Mouse (Mus musculus) left cerebral cortex, postnatal 25 days (tissue): ENCODE data around the gene Olfr1370. TPM values are rescaled to one million over a fixed set of nuclear protein-coding genes. Genes with fewer than 3 reads are reported as not detected.
"Not testable (repeated sequence)": the region's sequence is repeated elsewhere in the genome, so short reads cannot be mapped to it uniquely, and the experiment has no call there.

ENCODE experiments used
- DNase-seq, 2 experiments: peaks; one replicate each; pipeline ENCODE4 v3.0.0; 2022; ENCODE audit warnings: low spot score in 2 of 2, mixed read lengths in 1 of 2
- intact Hi-C: fragments of 180-260 bp; cut with DNase I; formaldehyde crosslinking; loops from one replicate; pipeline ENCODE4 v1.15.1; 2025
- total RNA-seq, 2 experiments: library from RNA; stranded (reverse); gene quantifications; 2 replicates each; pipeline ENCODE4 v1.2.3; 2021

The Olfr1370 gene
- not detected for total RNA-seq

- intact Hi-C loops, result no loop called here
- DNase-seq, result no peak
These were observed at the start of gene Olfr1370 for GRCm38 (mm10) chr13:21074847-21075246. TSS of gene Olfr1370 (minus strand) at chr13:21074947.

- intact Hi-C loops, result no loop called here
- no peak for DNase-seq
These were observed 39.4 kb upstream of the Olfr1370 start for GRCm38 (mm10) chr13:21114121-21114520.

- intact Hi-C loops, DNase-seq: not testable (repeated sequence)
These were observed 36.4 kb upstream of the Olfr1370 start, which contains the start of gene Olfr1369-ps1 for GRCm38 (mm10) chr13:21111183-21111582. TSS of gene Olfr1369-ps1 (plus strand) at chr13:21111483.

- no peak for DNase-seq
- intact Hi-C loops, result no loop called here
These were observed 35.7 kb upstream of the Olfr1370 start for GRCm38 (mm10) chr13:21110441-21110840.

- no peak for DNase-seq
These were observed 35.0 kb upstream of the Olfr1370 start for GRCm38 (mm10) chr13:21109759-21110158.

GRCm38 (mm10) chr13:21082686-21083085 lies 7.9 kb upstream of the Olfr1370 start:
- intact Hi-C loops, result no loop called here
- no peak for DNase-seq

More at GRCm38 (mm10) chr13:21109759-21110158, 35.0 kb upstream of the Olfr1370 start:
- intact Hi-C loops, result no loop called here

- intact Hi-C loops, result no loop called here
- DNase-seq, result no peak
These were observed 8.7 kb downstream of the Olfr1370 start for GRCm38 (mm10) chr13:21066021-21066420.

GRCm38 (mm10) chr13:21050118-21050517 lies 24.6 kb downstream of the Olfr1370 start:
- intact Hi-C loops, result loop anchor here (2.0 kb wide), 1 partner anchor 751 kb away; no protein-coding TSS in a partner anchor

GRCm38 (mm10) chr13:21040589-21041199 lies 34.1 kb downstream of the Olfr1370 start:
- intact Hi-C loops, result loop anchor here (10.0 kb wide), 1 partner anchor 1336 kb away; no protein-coding TSS in a partner anchor
- no peak for DNase-seq

More at GRCm38 (mm10) chr13:21050118-21050517, 24.6 kb downstream of the Olfr1370 start:
- peak in 1 of 2 experiments; percentile 32 for DNase-seq

- intact Hi-C loops, result loop anchor here (1.0 to 2.0 kb wide), 2 partner anchors 725 to 737 kb away; no protein-coding TSS in a partner anchor
- DNase-seq, result no peak
These were observed 38.8 kb downstream of the Olfr1370 start for GRCm38 (mm10) chr13:21035981-21036380.

- no peak for DNase-seq
- intact Hi-C loops, result loop anchor here (1.0 to 2.0 kb wide), 2 partner anchors 724 to 736 kb away; no protein-coding TSS in a partner anchor
These were observed 39.7 kb downstream of the Olfr1370 start for GRCm38 (mm10) chr13:21035011-21035410.

GRCm38 (mm10) chr13:21033176-21033575 lies 41.6 kb downstream of the Olfr1370 start:
- peak in 1 of 2 experiments; percentile 34 for DNase-seq
- intact Hi-C loops, result loop anchor here (5.0 kb wide), 2 partner anchors 91 to 561 kb away; no protein-coding TSS in a partner anchor

- DNase-seq, result peak in 1 of 2 experiments; percentile 25
These were observed 49.9 kb downstream of the Olfr1370 start for GRCm38 (mm10) chr13:21024831-21025230.

More at GRCm38 (mm10) chr13:21024831-21025230, 49.9 kb downstream of the Olfr1370 start:
- intact Hi-C loops, result no loop called here

Other genes with a start within 250 kb of the Olfr1370 start
- gene Olfr1369-ps1, start 36.5 kb upstream of the Olfr1370 start, total RNA-seq, result not detected
- gene Olfr263, start 54.7 kb upstream of the Olfr1370 start, total RNA-seq, result not detected
- not detected for gene Olfr1368, start 70.9 kb upstream of the Olfr1370 start, total RNA-seq
- gene Trim27, start 104.5 kb upstream of the Olfr1370 start, total RNA-seq, result 10 to 100 TPM; 34.3 to 41.2 TPM
- not detected for gene Gpx5, start 217.8 kb upstream of the Olfr1370 start, total RNA-seq
- not detected for gene Gpx6, start 237.2 kb upstream of the Olfr1370 start, total RNA-seq